Mouse (Mus musculus) neural tube, embryonic 15.5 days (tissue): ENCODE data around the gene Actr2. TPM values are rescaled to one million over a fixed set of nuclear protein-coding genes. Genes with fewer than 3 reads are reported as not detected.

Experiments
- ATAC-seq: fragments of 200-750 bp; cut with Nextera tagmentation; 2 replicates; pipeline ENCODE4 v1.8.0; 2017; ENCODE audit warnings: mild to moderate bottlenecking, moderate TSS enrichment, moderate library complexity; ENCODE audit not compliant: low FRiP score
- H3K27ac ChIP-seq: fragments of 300-500 bp; sonication (generic); replicated peaks from 2 replicates; pipeline ENCODE4 v1.5.1; 2015; ENCODE audit warnings: mild to moderate bottlenecking, inconsistent platforms
- H3K27me3 ChIP-seq: fragments of 300-500 bp; sonication (generic); replicated peaks from 2 replicates; pipeline ENCODE4 v1.6.1; 2015; ENCODE audit warnings: inconsistent platforms
- H3K36me3 ChIP-seq: fragments of 300-500 bp; sonication (generic); 2 replicates; pipeline ENCODE4 v1.6.1; 2015; ENCODE audit warnings: inconsistent platforms
- H3K4me1 ChIP-seq: fragments of 300-500 bp; sonication (generic); 2 replicates; pipeline ENCODE4 v1.6.1; 2015; ENCODE audit warnings: inconsistent platforms
- H3K4me2 ChIP-seq: fragments of 300-500 bp; sonication (generic); 2 replicates; pipeline ENCODE4 v1.6.1; 2015; ENCODE audit warnings: inconsistent platforms, mild to moderate bottlenecking, moderate library complexity
- H3K4me3 ChIP-seq: fragments of 300-500 bp; sonication (generic); replicated peaks from 2 replicates; pipeline ENCODE4 v1.5.1; 2015; ENCODE audit warnings: mild to moderate bottlenecking, inconsistent platforms
- H3K9ac ChIP-seq: fragments of 300-500 bp; sonication (generic); replicated peaks from 2 replicates; pipeline ENCODE4 v1.6.1; 2015; ENCODE audit warnings: mild to moderate bottlenecking, inconsistent platforms
- H3K9me3 ChIP-seq: fragments of 300-500 bp; sonication (generic); replicated peaks from 2 replicates; pipeline ENCODE4 v1.6.1; 2016; ENCODE audit warnings: inconsistent platforms
- WGBS: fragments of 180-500 bp; shearing (Covaris S2); methylation state at CpG from one replicate; pipeline ENCODE4 v1.1.7; 2015; ENCODE audit warnings: mixed read lengths; 5-methylcytosine and 5-hydroxymethylcytosine counted together
- polyA plus RNA-seq: library from polyadenylated mRNA; unstranded; fragments of >200 nt; fragmentation: Nextera tagmentation; extraction: Ambion mirVana; gene quantifications from 2 replicates; pipeline ENCODE4 v1.2.1, GENCODE M21; 2015

Gene Actr2
- polyA plus RNA-seq, 1 experiment from 2014 or later, result 168 TPM

DNA sequence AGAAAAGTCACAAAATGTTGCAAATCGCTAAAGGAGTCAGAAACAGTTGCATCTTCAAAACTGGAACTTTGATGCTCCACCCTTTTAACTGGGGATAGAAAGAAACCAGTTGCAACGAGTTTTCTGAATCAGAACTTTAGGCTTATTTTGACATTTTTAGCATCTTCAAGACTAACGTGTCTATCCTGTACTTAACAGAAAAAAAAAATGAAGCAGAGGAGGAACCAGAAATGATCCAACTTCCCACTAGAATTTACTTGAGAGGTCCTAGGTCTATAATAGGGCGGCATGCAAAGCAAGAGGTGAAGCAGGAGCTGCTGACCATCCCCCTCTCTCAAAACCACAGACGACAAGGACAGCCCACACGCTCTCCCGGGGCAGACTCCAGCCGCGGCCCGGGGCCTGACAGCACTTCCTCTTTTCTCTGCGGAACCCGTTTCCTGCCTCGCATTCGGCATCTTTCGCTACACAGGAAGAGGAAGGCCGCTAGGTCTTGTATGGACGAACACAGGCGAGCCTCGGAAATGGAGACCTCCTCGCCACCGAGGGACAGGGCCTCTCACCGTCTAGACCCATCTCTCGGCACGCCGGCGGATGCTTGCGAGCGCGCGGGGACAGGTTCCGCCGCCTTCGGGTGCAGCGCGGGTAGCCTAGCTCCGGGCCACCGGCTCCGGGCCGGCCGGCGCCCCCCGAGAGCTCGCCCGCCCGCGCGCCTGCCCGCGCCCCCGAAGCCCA is 540 bp downstream of the Actr2 start:
- H3K4me3 ChIP-seq, result peak overlapping the region; percentile 89
- ATAC-seq, result peak; percentile 79
- under 1% methylated on average over 38 of the region's 50 CpGs for WGBS
- peak overlapping the region; percentile 96 for H3K9ac ChIP-seq
- peaks cover 21% of the 10 kb centered on the region for H3K4me1 ChIP-seq
- H3K27ac ChIP-seq, result peak overlapping the region; percentile 97
- peak overlapping the region; percentile 74 for H3K4me2 ChIP-seq
- 0 out of 2 replicates have a peak, but pooled peaks cover 3% of the 10 kb centered on the region for H3K36me3 ChIP-seq
- no peaks in the 10 kb centered on the region for H3K9me3 ChIP-seq
- H3K27me3 ChIP-seq, result no peaks in the 10 kb centered on the region

DNA sequence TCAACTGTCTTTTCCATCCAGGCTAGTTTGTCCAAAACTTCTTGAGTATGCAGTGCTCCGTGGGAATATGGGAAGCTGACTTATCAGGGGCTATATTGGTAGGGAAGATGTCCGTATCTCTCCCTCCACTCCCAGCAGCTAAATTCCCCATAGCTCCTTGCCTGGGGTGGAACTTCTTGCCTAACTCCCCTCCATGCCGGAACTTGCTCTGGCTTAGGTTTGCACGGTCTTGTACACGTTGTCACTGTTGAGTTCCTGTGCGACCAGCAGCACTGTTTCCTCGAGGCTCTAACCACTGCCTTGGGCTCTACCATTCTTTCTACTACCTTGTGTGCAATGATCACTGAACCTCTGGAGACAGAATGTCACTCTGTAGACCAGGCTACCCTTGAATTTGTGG is 4.6 kb downstream of the Actr2 start:
- Histone ChIP-seq H3K4me1 (peaks cover 13% of the 10 kb centered on the region), H3K4me2 (no peak overlapping the region), H3K27me3 (no peaks in the 10 kb centered on the region), H3K4me3 (no peak overlapping the region), H3K9ac (no peak overlapping the region), H3K9me3 (no peaks in the 10 kb centered on the region), H3K27ac (no peak overlapping the region), H3K36me3 (0 out of 2 replicates have a peak, but pooled peaks cover 3% of the 10 kb centered on the region)
- 95% methylated on average over 7 of the region's 7 CpGs for WGBS
- ATAC-seq, result no peak

DNA sequence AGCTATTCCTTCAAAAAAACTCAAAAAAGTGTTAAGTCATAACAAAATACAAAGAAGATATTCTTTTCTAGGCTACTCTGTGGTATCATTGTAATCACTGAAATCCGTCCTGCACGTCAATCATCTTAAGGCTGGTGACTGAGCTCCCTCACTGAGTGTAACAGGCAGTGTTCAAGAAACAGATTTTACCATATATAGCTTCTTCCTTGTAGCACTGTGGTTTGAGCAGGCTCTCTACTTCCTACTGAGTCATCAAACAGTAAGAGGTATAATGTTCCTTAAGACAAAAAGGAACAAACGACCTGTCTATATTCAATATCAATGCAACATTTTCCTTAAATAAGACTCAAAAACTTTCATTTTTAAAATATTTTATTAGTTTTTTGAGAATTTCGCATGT is 5.0 kb downstream of the Actr2 start:
- Histone ChIP-seq H3K4me2 (no peak overlapping the region), H3K9ac (no peak overlapping the region), H3K4me3 (no peak overlapping the region), H3K27me3 (no peaks in the 10 kb centered on the region), H3K9me3 (no peaks in the 10 kb centered on the region), H3K36me3 (0 out of 2 replicates have a peak, but pooled peaks cover 3% of the 10 kb centered on the region), H3K27ac (no peak overlapping the region), H3K4me1 (peaks cover 13% of the 10 kb centered on the region)
- ATAC-seq, result no peak
- WGBS, result 94% methylated on average over 4 of the region's 4 CpGs

DNA sequence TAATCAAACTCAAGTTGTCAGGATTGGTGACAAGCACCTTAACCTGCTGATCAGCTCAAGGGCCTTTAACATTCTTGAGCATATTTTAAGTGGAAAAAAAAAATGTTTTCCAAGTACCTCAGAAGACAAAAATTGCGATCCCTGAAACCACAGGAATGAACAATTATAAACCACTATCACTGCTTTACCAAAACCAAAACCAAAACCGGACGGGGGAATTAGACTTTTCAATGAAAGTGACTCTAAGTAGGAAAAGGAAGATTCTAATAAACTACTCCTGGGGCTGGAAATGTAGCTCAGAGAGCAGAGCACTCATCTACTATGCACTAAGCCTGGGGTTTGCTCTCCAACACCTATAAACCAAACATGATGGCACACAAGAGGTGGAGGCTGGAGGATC is 5.8 kb downstream of the Actr2 start:
- no peak overlapping the region for H3K4me2 ChIP-seq
- no peak overlapping the region for H3K4me3 ChIP-seq
- H3K36me3 ChIP-seq, result 0 out of 2 replicates have a peak, but pooled peaks cover 3% of the 10 kb centered on the region
- no peaks in the 10 kb centered on the region for H3K27me3 ChIP-seq
- no peak overlapping the region for H3K9ac ChIP-seq
- ATAC-seq, result no peak
- peaks cover 13% of the 10 kb centered on the region for H3K4me1 ChIP-seq
- WGBS, result 94% methylated on average over 3 of the region's 3 CpGs
- H3K9me3 ChIP-seq, result no peaks in the 10 kb centered on the region
- H3K27ac ChIP-seq, result no peak overlapping the region

DNA sequence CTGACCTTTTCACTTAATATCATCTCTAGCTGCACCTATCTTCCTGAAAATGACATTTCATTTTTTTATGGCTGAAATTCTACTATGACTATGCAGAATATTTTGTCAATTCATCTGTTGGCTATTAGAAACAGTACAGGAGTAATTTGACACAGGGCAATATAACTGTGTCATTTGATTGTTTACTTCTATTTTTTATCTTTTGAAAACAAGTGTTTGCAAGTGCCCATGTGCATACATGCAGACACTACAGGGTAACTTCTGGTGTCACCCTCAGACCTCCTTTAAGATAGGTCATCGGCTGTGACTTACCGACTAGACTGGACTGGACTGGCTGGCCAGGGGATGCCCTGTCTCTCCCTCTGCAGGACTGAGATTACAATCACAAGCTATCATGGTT is 8.8 kb downstream of the Actr2 start:
- Histone ChIP-seq H3K36me3 (peaks cover 6% of the 10 kb centered on the region; the same call in 1 of the 2 replicates), H3K4me3 (no peak overlapping the region), H3K9ac (no peak overlapping the region), H3K27me3 (no peaks in the 10 kb centered on the region), H3K27ac (no peak overlapping the region), H3K4me1 (no peaks in the 10 kb centered on the region), H3K9me3 (no peaks in the 10 kb centered on the region), H3K4me2 (no peak overlapping the region)
- ATAC-seq, result no peak
- 98% methylated on average over 2 of the region's 2 CpGs for WGBS

DNA sequence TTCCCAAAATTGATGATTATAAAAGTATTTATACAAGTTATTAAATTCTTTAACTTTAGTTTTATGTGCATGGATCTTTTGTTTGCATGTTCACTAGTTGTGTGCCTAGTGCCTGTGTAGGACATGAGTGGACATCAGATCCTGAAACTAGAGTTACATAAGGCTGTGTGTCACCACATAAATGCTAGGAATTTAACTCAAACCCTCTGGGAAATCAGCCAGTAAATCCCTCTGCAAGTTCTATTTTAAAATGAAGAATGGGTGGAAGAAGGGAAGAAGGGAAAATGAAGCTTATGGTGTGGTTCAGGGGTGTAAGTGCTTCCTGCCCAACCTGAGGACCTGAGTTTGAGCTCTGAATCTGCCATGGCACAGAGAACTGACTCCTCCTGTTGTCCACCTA is 26.4 kb downstream of the Actr2 start:
- ATAC-seq, result no peak
- Histone ChIP-seq H3K9ac (no peak overlapping the region), H3K4me1 (no peaks in the 10 kb centered on the region), H3K36me3 (peaks cover 49% of the 10 kb centered on the region), H3K9me3 (no peaks in the 10 kb centered on the region), H3K4me3 (no peak overlapping the region), H3K27ac (no peak overlapping the region), H3K4me2 (no peak overlapping the region), H3K27me3 (no peaks in the 10 kb centered on the region)

DNA sequence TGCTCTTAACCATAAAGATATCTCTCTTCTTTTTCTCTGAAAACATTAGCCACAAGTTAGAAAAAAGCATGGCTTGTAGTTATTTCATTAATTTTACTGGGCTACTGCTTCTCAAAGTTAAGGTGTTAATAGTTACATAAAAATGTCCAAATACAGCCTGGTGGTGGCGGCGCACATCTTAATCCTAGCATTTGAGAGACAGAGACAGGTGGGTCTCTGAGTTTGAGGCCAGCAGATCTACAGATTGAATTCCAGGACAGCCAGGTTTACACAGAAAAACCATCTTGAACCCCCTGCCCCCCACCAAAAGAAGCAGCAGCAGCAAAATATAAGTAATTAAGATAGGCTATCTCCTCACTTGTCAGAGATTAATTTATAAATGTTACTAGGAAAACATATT is 27.1 kb downstream of the Actr2 start:
- H3K9me3 ChIP-seq, result no peaks in the 10 kb centered on the region
- no peak overlapping the region for H3K4me3 ChIP-seq
- H3K27ac ChIP-seq, result no peak overlapping the region
- 98% methylated on average over 2 of the region's 2 CpGs for WGBS
- no peak for ATAC-seq
- H3K4me2 ChIP-seq, result no peak overlapping the region
- H3K4me1 ChIP-seq, result no peaks in the 10 kb centered on the region
- H3K36me3 ChIP-seq, result peaks cover 52% of the 10 kb centered on the region
- no peaks in the 10 kb centered on the region for H3K27me3 ChIP-seq
- H3K9ac ChIP-seq, result no peak overlapping the region

DNA sequence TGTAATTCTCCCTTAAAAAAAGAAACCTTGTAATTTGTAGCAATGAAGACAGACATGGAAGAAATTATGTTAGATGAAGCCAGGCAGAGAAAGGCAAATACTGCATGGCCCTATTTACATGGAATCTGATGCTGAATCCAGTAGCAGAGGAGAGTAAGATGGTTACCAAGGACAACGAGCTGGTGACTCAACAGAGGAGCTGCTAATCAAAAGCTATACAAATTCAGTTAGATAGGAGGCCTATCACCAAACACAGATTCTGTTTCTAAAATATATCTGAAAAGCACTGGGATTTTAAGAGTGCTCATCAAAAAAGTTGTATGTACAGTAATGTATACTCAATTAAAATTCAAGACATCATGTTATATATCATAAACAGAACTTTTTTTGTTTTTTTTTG is 37.3 kb downstream of the Actr2 start:
- H3K36me3 ChIP-seq, result peaks cover 43% of the 10 kb centered on the region
- 74% methylated on average over 1 of the region's 1 CpGs for WGBS
- ATAC-seq, result no peak
- H3K4me1 ChIP-seq, result no peaks in the 10 kb centered on the region
- H3K9ac ChIP-seq, result no peak overlapping the region
- H3K27ac ChIP-seq, result no peak overlapping the region
- H3K4me2 ChIP-seq, result no peak overlapping the region
- no peaks in the 10 kb centered on the region for H3K9me3 ChIP-seq
- H3K27me3 ChIP-seq, result no peaks in the 10 kb centered on the region
- no peak overlapping the region for H3K4me3 ChIP-seq

DNA sequence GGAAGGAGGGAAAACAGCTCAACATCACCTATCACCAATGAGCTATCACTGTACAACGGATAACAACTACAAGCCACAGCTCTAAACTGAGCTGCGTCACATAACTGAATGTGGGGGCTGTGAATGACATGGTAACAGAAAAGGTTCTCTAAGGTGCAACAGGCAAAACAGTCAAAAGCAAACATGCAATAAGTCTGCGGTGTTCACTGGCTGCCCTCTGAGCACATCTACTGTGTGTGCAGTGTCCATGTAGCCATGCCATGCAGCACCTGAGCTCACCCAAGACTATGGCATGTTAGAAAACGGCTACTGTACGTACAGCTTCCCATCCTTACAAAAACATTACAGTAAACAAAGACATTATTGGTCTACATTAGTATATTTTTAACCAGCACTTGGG is 39.9 kb downstream of the Actr2 start:
- H3K9me3 ChIP-seq, result no peaks in the 10 kb centered on the region
- ATAC-seq, result no peak
- peaks cover 30% of the 10 kb centered on the region for H3K36me3 ChIP-seq
- H3K27ac ChIP-seq, result no peak overlapping the region
- H3K4me1 ChIP-seq, result no peaks in the 10 kb centered on the region
- no peaks in the 10 kb centered on the region for H3K27me3 ChIP-seq
- no peak overlapping the region for H3K4me3 ChIP-seq
- H3K9ac ChIP-seq, result no peak overlapping the region
- WGBS, result 97% methylated on average over 5 of the region's 5 CpGs
- no peak overlapping the region for H3K4me2 ChIP-seq

DNA sequence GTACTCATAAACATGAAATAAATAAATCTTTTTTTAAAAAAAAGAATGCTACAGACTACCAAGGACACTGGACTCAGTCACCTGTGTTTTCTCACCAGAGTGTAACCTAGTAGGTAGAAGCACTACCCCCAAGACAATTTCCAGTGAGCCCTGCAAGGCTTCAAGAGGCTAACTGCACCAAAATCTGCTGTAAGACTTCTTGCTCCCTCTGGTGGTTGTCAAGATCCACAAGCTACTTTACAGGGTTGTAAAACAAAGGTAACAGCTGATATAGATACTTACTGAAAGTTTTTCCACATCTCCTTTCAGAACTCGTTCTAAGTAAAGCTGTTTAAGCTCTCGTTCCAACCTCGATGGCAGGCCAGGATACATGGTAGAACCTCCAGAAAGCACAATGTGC is 40.5 kb downstream of the Actr2 start:
- peaks cover 27% of the 10 kb centered on the region for H3K36me3 ChIP-seq
- H3K9ac ChIP-seq, result no peak overlapping the region
- no peaks in the 10 kb centered on the region for H3K27me3 ChIP-seq
- H3K4me1 ChIP-seq, result no peaks in the 10 kb centered on the region
- no peak overlapping the region for H3K27ac ChIP-seq
- peak; percentile 51; the same call in 1 of the 2 replicates for ATAC-seq
- WGBS, result 84% methylated on average over 3 of the region's 3 CpGs
- H3K4me2 ChIP-seq, result no peak overlapping the region
- no peaks in the 10 kb centered on the region for H3K9me3 ChIP-seq
- H3K4me3 ChIP-seq, result no peak overlapping the region

DNA sequence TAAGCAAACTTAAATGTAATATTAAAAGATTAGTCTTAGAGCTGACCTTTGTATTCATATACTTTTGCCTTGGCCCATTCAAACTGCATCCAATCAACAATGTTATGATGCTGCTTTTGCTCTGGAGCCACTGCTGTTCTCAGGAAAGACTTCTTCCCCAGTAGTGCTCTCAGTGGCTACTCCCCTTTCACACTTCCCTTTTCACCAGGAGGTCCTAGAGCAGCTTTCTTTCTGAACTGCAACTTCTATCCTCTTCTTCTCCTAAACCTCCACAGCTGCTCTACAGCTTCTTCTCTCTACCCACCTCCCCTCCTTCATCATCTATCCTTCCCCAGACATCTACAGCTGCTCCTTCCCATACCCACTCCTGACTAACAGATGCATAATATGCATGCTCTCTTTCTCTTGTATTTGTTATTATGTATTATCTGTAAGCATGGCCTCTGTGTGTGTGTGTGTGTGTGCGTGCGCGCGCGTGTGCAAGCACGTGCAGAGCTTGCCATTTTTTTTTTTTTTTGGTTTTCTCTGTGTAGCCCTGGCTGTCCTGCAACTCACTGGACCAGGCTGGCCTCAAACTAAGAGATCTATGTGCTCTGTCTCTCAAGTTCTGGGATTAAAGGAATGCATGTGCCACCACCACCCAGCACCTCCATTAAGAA is 44.2 kb downstream of the Actr2 start:
- H3K27ac ChIP-seq, result no peak overlapping the region
- H3K27me3 ChIP-seq, result no peaks in the 10 kb centered on the region
- H3K9ac ChIP-seq, result no peak overlapping the region
- H3K4me3 ChIP-seq, result no peak overlapping the region
- peaks cover 25% of the 10 kb centered on the region for H3K36me3 ChIP-seq
- no peaks in the 10 kb centered on the region for H3K4me1 ChIP-seq
- no peaks in the 10 kb centered on the region for H3K9me3 ChIP-seq
- WGBS, result 100% methylated on average over 6 of the region's 6 CpGs
- no peak for ATAC-seq
- H3K4me2 ChIP-seq, result no peak overlapping the region

DNA sequence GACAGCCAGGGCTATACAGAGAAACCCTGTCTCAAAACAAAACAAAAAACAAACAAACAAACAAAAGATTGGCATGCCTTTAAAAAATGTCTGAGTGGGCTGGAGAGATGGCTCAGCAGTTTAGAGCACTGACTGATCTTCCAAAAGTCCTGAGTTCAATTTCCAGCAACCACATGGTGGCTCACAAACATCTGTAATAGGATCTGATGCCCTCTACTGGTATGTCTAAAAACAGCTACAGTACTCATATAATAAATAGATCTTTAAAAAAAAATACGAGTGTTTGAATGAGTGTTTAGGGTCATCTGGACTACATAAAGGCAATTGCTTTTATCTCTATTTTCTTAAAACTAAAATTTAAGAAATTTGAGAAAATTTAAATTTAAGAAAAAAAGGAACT is 45.2 kb downstream of the Actr2 start:
- H3K36me3 ChIP-seq, result peaks cover 25% of the 10 kb centered on the region
- H3K9me3 ChIP-seq, result no peaks in the 10 kb centered on the region
- no peak overlapping the region for H3K27ac ChIP-seq
- H3K4me3 ChIP-seq, result no peak overlapping the region
- WGBS, result 63% methylated on average over 1 of the region's 1 CpGs
- no peak overlapping the region for H3K9ac ChIP-seq
- H3K4me2 ChIP-seq, result no peak overlapping the region
- ATAC-seq, result no peak
- H3K4me1 ChIP-seq, result no peaks in the 10 kb centered on the region
- no peaks in the 10 kb centered on the region for H3K27me3 ChIP-seq
